Mouse (Mus musculus): ENCODE results near the gene Dnmt3b.

- no peak for TF ChIP-seq MEF2A (IDR thresholded peaks at IDR 0.05; ENCODE audit: borderline replicate concordance, low read depth, low read length)
- TF ChIP-seq CTCF (conservative IDR thresholded peaks at IDR 0.05 in 1 of 2, IDR thresholded peaks at IDR 0.05 in 1 of 2; ENCODE audit: low read depth in 2 of 2, low read length in 2 of 2), result no peak
- no peak for TF ChIP-seq PAX5 (IDR thresholded peaks at IDR 0.05; ENCODE audit: low read length)
- no peak for TF ChIP-seq USF1 (IDR thresholded peaks at IDR 0.05; ENCODE audit: low read depth, low read length)
- TF ChIP-seq JUN (IDR thresholded peaks at IDR 0.05; ENCODE audit: insufficient read depth, low read depth, low read length), result no peak
- TF ChIP-seq RAD21 (IDR thresholded peaks at IDR 0.05; ENCODE audit: low read depth, low read length), result no peak
Observed at GRCm38 (mm10) chr2:153600667-153601648, 48.3 kb upstream of the Dnmt3b start.
